Mouse (Mus musculus) lung, postnatal 0 days (tissue): ENCODE data around the gene Olfr1357. TPM values are rescaled to one million over a fixed set of nuclear protein-coding genes. Genes with fewer than 3 reads are reported as not detected.

Experiments
- ATAC-seq: fragments of 200-750 bp; cut with Nextera tagmentation; 2 replicates; pipeline ENCODE4 v1.8.0; 2017; ENCODE audit warnings: moderate library complexity
- DNase-seq: peaks from one replicate; pipeline ENCODE4 v3.0.0-alpha.2; 2016; ENCODE audit warnings: low spot score
- H3K27ac ChIP-seq: fragments of 300-500 bp; sonication (generic); 2 replicates; pipeline ENCODE4 v1.5.1; 2014; ENCODE audit warnings: antibody characterized with exemption, mild to moderate bottlenecking, low read length, mixed read lengths
- H3K27me3 ChIP-seq: fragments of 300-500 bp; sonication (generic); replicated peaks from 2 replicates; pipeline ENCODE4 v1.6.1; 2014; ENCODE audit warnings: low read length, mixed read lengths; ENCODE audit not compliant: insufficient read depth
- H3K36me3 ChIP-seq: fragments of 300-500 bp; sonication (generic); 2 replicates; pipeline ENCODE4 v1.6.1; 2014; ENCODE audit warnings: low read length, mixed read lengths; ENCODE audit not compliant: insufficient read depth
- H3K4me1 ChIP-seq: fragments of 300-500 bp; sonication (generic); 2 replicates; pipeline ENCODE4 v1.6.1; 2014; ENCODE audit warnings: antibody characterized with exemption, low read depth, low read length, mixed read lengths; ENCODE audit not compliant: insufficient read depth
- H3K4me2 ChIP-seq: fragments of 300-500 bp; sonication (generic); replicated peaks from 2 replicates; pipeline ENCODE4 v1.6.1; 2014; ENCODE audit warnings: low read depth, mild to moderate bottlenecking, low read length, moderate library complexity, mixed read lengths
- H3K4me3 ChIP-seq: fragments of 300-500 bp; sonication (generic); 2 replicates; pipeline ENCODE4 v1.5.1; 2014; ENCODE audit warnings: low read depth, low read length
- H3K9ac ChIP-seq: fragments of 300-500 bp; sonication (generic); replicated peaks from 2 replicates; pipeline ENCODE4 v1.6.1; 2014; ENCODE audit warnings: low read depth, mild to moderate bottlenecking
- H3K9me3 ChIP-seq: fragments of 300-500 bp; sonication (generic); 2 replicates; pipeline ENCODE4 v1.6.1; 2016; ENCODE audit warnings: low read length, mixed read lengths
- CTCF ChIP-seq: IDR thresholded peaks from 2 replicates; pipeline ENCODE4 v1.5.1; 2016; ENCODE audit warnings: antibody characterized with exemption, mild to moderate bottlenecking
- EP300 ChIP-seq: IDR thresholded peaks from 2 replicates; pipeline ENCODE4 v1.6.1; 2016; ENCODE audit warnings: antibody characterized with exemption, mild to moderate bottlenecking, control low read depth
- WGBS: fragments of 180-500 bp; shearing (Covaris S2); extraction: QIAGEN DNeasy Blood & Tissue Kit; methylation state at CpG from one replicate; pipeline ENCODE4 v1.1.7; 2014; 5-methylcytosine and 5-hydroxymethylcytosine counted together
- polyA plus RNA-seq: library from polyadenylated mRNA; unstranded; fragments of >200 nt; fragmentation: Nextera tagmentation; extraction: Ambion mirVana; gene quantifications from 2 replicates; pipeline ENCODE4 v1.2.1, GENCODE M21; 2015

Olfr1357 gene
- polyA plus RNA-seq, 1 experiment from 2014 or later: not detected

DNA sequence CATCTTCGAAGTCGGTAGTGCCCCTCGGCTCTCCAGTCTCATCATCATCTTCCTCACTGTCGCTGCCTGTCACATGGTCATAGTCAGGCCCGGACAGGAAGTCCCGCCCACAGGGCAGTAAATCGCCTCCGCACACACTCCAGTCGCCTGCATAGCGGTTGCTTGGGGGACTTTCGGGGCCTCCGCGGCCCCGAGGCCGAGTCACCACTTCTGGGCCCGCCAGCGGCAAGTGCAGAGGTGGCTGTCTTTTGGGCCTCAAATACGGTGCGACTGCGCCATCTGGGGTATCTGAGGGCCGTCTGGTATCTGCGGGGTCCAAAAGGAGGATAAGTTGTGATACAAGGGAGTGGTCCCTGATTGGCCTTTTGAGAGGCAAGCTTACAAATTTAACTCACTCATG is 32.3 kb downstream of the Olfr1357 start:
- peaks cover 43% of the 10 kb centered on the region for H3K36me3 ChIP-seq
- H3K4me1 ChIP-seq: 0 out of 2 replicates have a peak, but pooled peaks cover 9% of the 10 kb centered on the region
- H3K27me3 ChIP-seq: no peaks in the 10 kb centered on the region
- H3K9me3 ChIP-seq: no peaks in the 10 kb centered on the region
- H3K4me3 ChIP-seq: no peak overlapping the region
- H3K4me2 ChIP-seq: no peak overlapping the region
- 83% methylated on average over 22 of the region's 22 CpGs for whole genome bisulfite sequencing
- TF ChIP-seq CTCF (no peak), EP300 (no peak)
- H3K27ac ChIP-seq: no peak overlapping the region
- DNase-seq (no peak), ATAC-seq (no peak)
- no peak overlapping the region for H3K9ac ChIP-seq

DNA sequence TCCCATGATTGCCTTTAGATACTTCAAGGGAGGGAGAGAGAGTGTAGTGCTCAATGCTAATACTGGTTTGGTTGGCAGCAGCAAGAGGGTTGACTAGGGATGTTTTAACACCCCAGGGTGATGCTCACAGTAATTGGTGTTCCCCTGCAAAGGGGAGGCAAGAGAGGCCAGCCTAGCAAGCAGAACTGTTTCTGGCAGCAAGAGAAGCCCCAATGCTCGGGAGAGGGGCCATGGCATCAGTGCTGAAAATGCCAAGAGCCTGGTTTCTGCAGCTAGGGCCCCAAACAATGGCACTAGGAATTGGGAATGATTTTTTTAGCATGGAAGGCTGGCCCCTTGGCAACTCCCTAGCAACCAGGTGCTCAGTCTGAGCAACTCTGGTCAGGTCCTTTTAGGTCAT is 32.9 kb downstream of the Olfr1357 start:
- H3K36me3 ChIP-seq: peaks cover 46% of the 10 kb centered on the region
- no peak overlapping the region for H3K4me3 ChIP-seq
- TF ChIP-seq EP300: no peak
- no peak for TF ChIP-seq CTCF
- H3K27me3 ChIP-seq: no peaks in the 10 kb centered on the region
- no peak overlapping the region for H3K4me2 ChIP-seq
- DNase-seq (no peak), ATAC-seq (no peak)
- 83% methylated on average over 1 of the region's 1 CpGs for WGBS
- no peak overlapping the region for H3K27ac ChIP-seq
- no peaks in the 10 kb centered on the region for H3K9me3 ChIP-seq
- H3K9ac ChIP-seq: no peak overlapping the region
- H3K4me1 ChIP-seq: 0 out of 2 replicates have a peak, but pooled peaks cover 3% of the 10 kb centered on the region

- Histone ChIP-seq H3K9ac (no peak overlapping the region), H3K4me2 (no peak overlapping the region), H3K9me3 (no peaks in the 10 kb centered on the region), H3K36me3 (peaks cover 40% of the 10 kb centered on the region), H3K27me3 (no peaks in the 10 kb centered on the region), H3K27ac (no peak overlapping the region), H3K4me3 (no peak overlapping the region), H3K4me1 (no peaks in the 10 kb centered on the region)
- no peak for ATAC-seq
- no peak for DNase-seq
- 64% methylated on average over 3 of the region's 3 CpGs for WGBS
- TF ChIP-seq CTCF: no peak
- no peak for TF ChIP-seq EP300
Observed at GRCm38 (mm10) chr10:78583939-78584338, 33.9 kb downstream of the Olfr1357 start.

GRCm38 (mm10) chr10:78583347-78583746 is 34.5 kb downstream of the Olfr1357 start:
- no peak for DNase-seq
- Histone ChIP-seq H3K9ac (no peak overlapping the region), H3K4me1 (no peaks in the 10 kb centered on the region), H3K4me2 (no peak overlapping the region), H3K27ac (no peak overlapping the region), H3K4me3 (no peak overlapping the region), H3K27me3 (no peaks in the 10 kb centered on the region), H3K36me3 (peaks cover 34% of the 10 kb centered on the region), H3K9me3 (no peaks in the 10 kb centered on the region)
- ATAC-seq: no peak
- 68% methylated on average over 9 of the region's 9 CpGs for WGBS
- TF ChIP-seq EP300 (no peak), CTCF (no peak)

DNA sequence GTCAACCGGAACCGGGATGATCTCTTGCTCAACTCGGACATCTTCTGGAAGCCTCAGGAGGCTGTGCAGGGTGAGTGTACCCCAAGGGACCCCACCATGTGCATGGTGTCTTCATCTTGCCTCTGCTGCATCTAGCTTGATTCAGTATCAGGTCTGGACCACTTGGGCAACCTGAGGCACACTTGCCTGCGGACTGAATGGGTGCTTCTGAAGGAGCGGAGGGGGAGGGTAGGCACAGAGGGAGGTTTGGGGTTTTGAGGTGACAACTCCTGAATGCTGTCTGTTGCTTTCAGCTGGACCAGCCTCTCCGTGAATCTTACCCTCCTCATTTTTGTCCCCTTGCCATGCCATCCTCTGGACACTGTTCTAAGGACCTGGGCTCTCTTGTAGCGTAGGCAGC is 36.8 kb downstream of the Olfr1357 start:
- no peak overlapping the region for H3K4me3 ChIP-seq
- no peaks in the 10 kb centered on the region for H3K9me3 ChIP-seq
- 90% methylated on average over 7 of the region's 7 CpGs for WGBS
- no peak for TF ChIP-seq EP300
- no peak for TF ChIP-seq CTCF
- peaks cover 26% of the 10 kb centered on the region for H3K36me3 ChIP-seq
- no peak overlapping the region for H3K4me2 ChIP-seq
- no peak for DNase-seq
- H3K27ac ChIP-seq: no peak overlapping the region
- H3K4me1 ChIP-seq: no peaks in the 10 kb centered on the region
- ATAC-seq: no peak
- H3K9ac ChIP-seq: no peak overlapping the region
- no peaks in the 10 kb centered on the region for H3K27me3 ChIP-seq

DNA sequence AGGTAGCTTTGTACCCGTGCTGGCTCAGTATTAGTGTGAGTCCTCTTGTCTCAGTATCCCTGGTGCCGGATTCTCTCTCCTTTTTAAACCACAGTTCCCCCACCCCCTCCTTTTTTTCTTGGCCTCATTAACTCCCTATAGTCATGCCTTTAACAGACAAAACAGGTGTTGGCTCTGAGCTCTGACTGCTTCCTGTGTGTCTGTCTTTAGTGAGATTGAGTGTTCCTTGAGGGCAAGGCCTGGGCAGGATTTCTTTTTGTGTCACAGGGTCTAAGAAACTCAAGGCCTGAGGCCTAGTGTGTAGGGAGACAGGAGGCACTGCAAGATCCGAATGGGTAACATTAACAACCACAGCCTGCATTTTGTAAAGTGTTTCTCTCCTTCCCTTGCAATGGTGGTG is 39.7 kb downstream of the Olfr1357 start:
- DNase-seq (no peak), ATAC-seq (no peak)
- Histone ChIP-seq H3K4me3 (no peak overlapping the region), H3K9ac (no peak overlapping the region), H3K36me3 (peaks cover 8% of the 10 kb centered on the region; the same call in 1 of the 2 replicates), H3K4me1 (peaks cover 5% of the 10 kb centered on the region; the same call in 1 of the 2 replicates), H3K27ac (no peak overlapping the region), H3K9me3 (no peaks in the 10 kb centered on the region), H3K27me3 (no peaks in the 10 kb centered on the region), H3K4me2 (no peak overlapping the region)
- TF ChIP-seq EP300: no peak
- TF ChIP-seq CTCF: no peak
- 76% methylated on average over 3 of the region's 3 CpGs for WGBS
